Mouse (Mus musculus): ENCODE data around the gene Synpo2l.

GRCm38 (mm10) chr14:20702741-20703381 lies 34.7 kb upstream of the Synpo2l start, which contains the start of gene Chchd1:
- TF ChIP-seq CTCF (IDR thresholded peaks at IDR 0.05; ENCODE audit: borderline replicate concordance, insufficient read depth, low read depth, low read length) (no peak), POLR2A (IDR thresholded peaks at IDR 0.05; ENCODE audit: borderline replicate concordance, insufficient read depth, low read length) (peak; percentile 75)
